In genomic region chr19:28333007-28333766, GRCm38 (mm10) we compare ENCODE assay signal across 16 mouse cellular contexts.
DNase-seq lines count a peak whose midpoint lies in the region; ATAC-seq and TF ChIP-seq lines count a peak whose summit lies in the region.
"Had no signal": no experiment of that assay in that cellular context is flagged by ENCODE, and none has a peak within 500 bp of the region (broad histone marks: within the 10 kb centered on the region; RNA-seq: fewer than 3 reads in every experiment).

No protein-coding gene starts in this region.

- intact Hi-C loops in gastrocnemius, postnatal 14 days (cut with DNase I; ENCODE audit: low total_unique reads) = no loop called here

- H3K4me1 ChIP-seq in kidney, postnatal 0 days (replicated peaks; ENCODE audit: insufficient read depth, low read length) = peaks cover 5% of the 10 kb centered on the region; the same call in 1 of the 2 replicates
- H3K4me1 ChIP-seq in embryonic facial prominence, embryonic 11.5 days (ENCODE audit: control insufficient read depth, insufficient read depth, low read length) = no peaks in the 10 kb centered on the region
- 0 out of 2 replicates have a peak, but pooled peaks cover 2% of the 10 kb centered on the region for H3K4me1 ChIP-seq in hindbrain, embryonic 11.5 days (replicated peaks; ENCODE audit: control insufficient read depth, insufficient read depth, low read length)
- H3K4me1 ChIP-seq in limb, embryonic 10.5 days = peaks cover 40% of the 10 kb centered on the region

- H3K27ac ChIP-seq in kidney, postnatal 0 days = 0 out of 2 replicates have a peak overlapping the region, but pooled peaks have one; percentile 31
- H3K27ac ChIP-seq in embryonic facial prominence, embryonic 11.5 days (replicated peaks; ENCODE audit: low read depth, low read length) = no peak overlapping the region
- H3K27ac ChIP-seq in hindbrain, embryonic 11.5 days (ENCODE audit: low read depth, low read length) = no peak overlapping the region
- no peak overlapping the region for H3K27ac ChIP-seq in limb, embryonic 10.5 days
- H3K27ac ChIP-seq: embryonic facial prominence, embryonic 15.5 days; limb, embryonic 12.5 days had no signal

- H3K9ac ChIP-seq in kidney, postnatal 0 days (ENCODE audit: low read depth, low read length) = no peak overlapping the region
- H3K9ac ChIP-seq in embryonic facial prominence, embryonic 11.5 days (replicated peaks; ENCODE audit: low read length) = no peak overlapping the region; the same call in 1 of the 2 replicates
- no peak overlapping the region; the same call in 1 of the 2 replicates for H3K9ac ChIP-seq in hindbrain, embryonic 11.5 days (ENCODE audit: low read depth, low read length)
- H3K9ac ChIP-seq: embryonic facial prominence, embryonic 15.5 days; limb, embryonic 12.5 days; liver, postnatal 0 days had no signal

- ATAC-seq in kidney, postnatal 0 days (replicated peaks; ENCODE audit: low FRiP score, low read depth) = no peak
- no peak for ATAC-seq in embryonic facial prominence, embryonic 11.5 days (replicated peaks; ENCODE audit: insufficient number of reproducible peaks, low FRiP score, low TSS enrichment, low read depth)
- no peak for ATAC-seq in hindbrain, embryonic 11.5 days (ENCODE audit: low FRiP score)
- ATAC-seq: liver, postnatal 0 days had no signal

- H3K9me3 ChIP-seq in kidney, postnatal 0 days (replicated peaks; ENCODE audit: low read length) = no peaks in the 10 kb centered on the region
- H3K9me3 ChIP-seq in embryonic facial prominence, embryonic 11.5 days (replicated peaks; ENCODE audit: control insufficient read depth, low read length) = no peaks in the 10 kb centered on the region
- no peaks in the 10 kb centered on the region for H3K9me3 ChIP-seq in hindbrain, embryonic 11.5 days (ENCODE audit: control insufficient read depth, low read length)
- no peaks in the 10 kb centered on the region for H3K9me3 ChIP-seq in limb, embryonic 10.5 days (replicated peaks)
- H3K9me3 ChIP-seq: embryonic facial prominence, embryonic 15.5 days; G1E; limb, embryonic 12.5 days had no signal

- no peak overlapping the region for H3K4me3 ChIP-seq in kidney, postnatal 0 days (replicated peaks; ENCODE audit: low read depth, low read length)
- H3K4me3 ChIP-seq in embryonic facial prominence, embryonic 11.5 days (ENCODE audit: low read depth, low read length) = no peak overlapping the region
- H3K4me3 ChIP-seq in hindbrain, embryonic 11.5 days (ENCODE audit: low read depth, low read length) = no peak overlapping the region
- no peak overlapping the region for H3K4me3 ChIP-seq in limb, embryonic 10.5 days
- H3K4me3 ChIP-seq: embryonic facial prominence, embryonic 15.5 days; limb, embryonic 12.5 days had no signal

- no peaks in the 10 kb centered on the region for H3K36me3 ChIP-seq in kidney, postnatal 0 days (ENCODE audit: insufficient read depth, low read length)
- H3K36me3 ChIP-seq in embryonic facial prominence, embryonic 11.5 days (replicated peaks; ENCODE audit: control insufficient read depth, insufficient read depth, low read depth, low read length) = no peaks in the 10 kb centered on the region
- H3K36me3 ChIP-seq in hindbrain, embryonic 11.5 days (ENCODE audit: control insufficient read depth, insufficient read depth, low read length) = no peaks in the 10 kb centered on the region
- H3K36me3 ChIP-seq in limb, embryonic 10.5 days = no peaks in the 10 kb centered on the region
- H3K36me3 ChIP-seq: embryonic facial prominence, embryonic 15.5 days; G1E; limb, embryonic 12.5 days had no signal

- 44% methylated on average over 11 of the region's 11 CpGs for WGBS in kidney, postnatal 0 days
- 41% methylated on average over 11 of the region's 11 CpGs for WGBS in embryonic facial prominence, embryonic 11.5 days
- 43% methylated on average over 11 of the region's 11 CpGs for WGBS in hindbrain, embryonic 11.5 days
- 58% methylated on average over 11 of the region's 11 CpGs for WGBS in limb, embryonic 10.5 days

- H3K27me3 ChIP-seq in kidney, postnatal 0 days (ENCODE audit: insufficient read depth, low read length) = no peaks in the 10 kb centered on the region
- no peaks in the 10 kb centered on the region for H3K27me3 ChIP-seq in embryonic facial prominence, embryonic 11.5 days (ENCODE audit: control insufficient read depth, insufficient read depth, low read length)
- no peaks in the 10 kb centered on the region for H3K27me3 ChIP-seq in hindbrain, embryonic 11.5 days (ENCODE audit: control insufficient read depth, insufficient read depth, low read length)
- H3K27me3 ChIP-seq in limb, embryonic 10.5 days (ENCODE audit: low read depth, poor library complexity, severe bottlenecking) = no peaks in the 10 kb centered on the region
- H3K27me3 ChIP-seq: embryonic facial prominence, embryonic 15.5 days; limb, embryonic 12.5 days had no signal

- TF ChIP-seq CTCF in kidney, postnatal 0 days (IDR thresholded peaks at IDR 0.05; ENCODE audit: low read depth) = no peak

- peak; percentile 36 for DNase-seq in kidney, postnatal 0 days (ENCODE audit: low spot score)
- DNase-seq in kidney, adult 8-10 months = no peak
- DNase-seq in embryonic facial prominence, embryonic 11.5 days (ENCODE audit: low spot score) = peak; percentile 41
- peak; percentile 15 for DNase-seq in hindbrain, embryonic 11.5 days (ENCODE audit: low spot score)
- DNase-seq in retina, embryonic 14.5 days (ENCODE audit: low spot score) = peak; percentile 74
- DNase-seq in gastrocnemius, postnatal 14 days = no peak
- DNase-seq in limb, embryonic 10.5 days (ENCODE audit: low spot score) = no peak
- no peak for DNase-seq in cerebellum, adult 11 months
- DNase-seq: cerebellum, adult 2 months; kidney, postnatal 10 days; liver, postnatal 0 days; spleen, adult 18-20 months had no signal

- H3K4me2 ChIP-seq in kidney, postnatal 0 days (ENCODE audit: low read length) = no peak overlapping the region
- H3K4me2 ChIP-seq in embryonic facial prominence, embryonic 11.5 days (ENCODE audit: low read depth, low read length) = no peak overlapping the region
- no peak overlapping the region for H3K4me2 ChIP-seq in hindbrain, embryonic 11.5 days (replicated peaks; ENCODE audit: low read depth, low read length)
- H3K4me2 ChIP-seq: embryonic facial prominence, embryonic 15.5 days; heart, embryonic 11.5 days; limb, embryonic 12.5 days had no signal

Comparison
In these comparisons a context has a peak if more than half of its experiments do, and no peak if none do; other contexts are left out.
1. DNase-seq: peak in kidney, postnatal 0 days (single experiment), embryonic facial prominence, embryonic 11.5 days (single experiment), hindbrain, embryonic 11.5 days (single experiment) and retina, embryonic 14.5 days (single experiment); none in kidney, adult 8-10 months (0 of 2), gastrocnemius, postnatal 14 days (single experiment), limb, embryonic 10.5 days (single experiment) and cerebellum, adult 11 months (single experiment).